Mouse (Mus musculus): ENCODE results near the gene Rad51d.

GRCm38 (mm10) chr11:82883180-82883579 lies 7.2 kb downstream of the Rad51d start:
- TF ChIP-seq CTCF (IDR thresholded peaks at IDR 0.05; ENCODE audit: low read depth) (no peak), EP300 (IDR thresholded peaks at IDR 0.05; ENCODE audit: low read depth) (no peak)

All from liver, postnatal 0 days (tissue).